Mouse (Mus musculus): Measurements from ENCODE around the gene Fhit. TPM values are rescaled to one million over a fixed set of nuclear protein-coding genes. Genes with fewer than 3 reads are reported as not detected.
"Not testable (repeated sequence)": the region's sequence is repeated elsewhere in the genome, so short reads cannot be mapped to it uniquely, and the experiment has no call there.

Gene Fhit
- total RNA-seq, 2 experiments from 2014 or later: 4.8 to 5.8 TPM

DNA sequence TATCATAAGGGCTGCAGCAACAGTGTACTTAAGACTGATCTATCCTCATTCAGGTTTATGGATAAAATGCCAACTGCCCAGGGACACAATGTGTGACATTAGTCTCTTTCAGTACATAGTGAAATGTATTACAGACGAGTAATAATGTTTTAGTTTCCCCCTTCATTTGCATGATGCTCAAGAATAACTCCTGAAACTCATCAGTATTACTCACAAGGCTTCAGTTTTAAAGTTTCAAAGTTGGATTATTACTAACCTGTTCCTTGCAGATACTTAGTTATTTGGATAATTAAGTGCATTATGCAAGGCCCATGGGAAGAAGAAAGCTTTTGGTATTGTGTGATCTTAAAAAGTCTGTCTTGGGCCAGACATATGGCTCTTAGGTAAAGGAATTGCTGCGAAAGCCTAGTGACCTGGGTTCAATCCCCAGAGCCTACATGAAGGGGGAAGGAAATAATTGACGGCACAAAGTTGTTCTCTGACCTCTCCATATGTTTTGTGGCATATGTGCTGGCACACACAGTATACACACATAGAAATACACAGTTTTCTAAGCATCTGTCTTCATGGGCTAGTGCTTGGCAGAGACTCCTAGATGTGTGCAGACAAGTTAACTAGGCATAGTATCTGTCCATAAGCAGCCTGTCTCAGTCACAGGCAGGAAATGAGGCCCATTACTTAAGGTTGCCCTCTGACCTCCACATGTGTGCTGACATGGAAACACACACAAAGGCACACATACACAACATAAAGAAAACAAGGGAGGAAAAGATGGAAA lies 287.1 kb downstream of the Fhit start:
- H3K27ac ChIP-seq: no peak overlapping the region
- DNase-seq (ENCODE audit: low spot score in 2 of 2): no peak
- no peak overlapping the region for H3K4me3 ChIP-seq
- no peak for TF ChIP-seq CTCF (conservative IDR thresholded peaks at IDR 0.05)

- no peak overlapping the region for H3K4me3 ChIP-seq
- no peak for DNase-seq (ENCODE audit: low spot score in 2 of 2)
- TF ChIP-seq CTCF (conservative IDR thresholded peaks at IDR 0.05): no peak
- H3K27ac ChIP-seq: no peak overlapping the region
Observed at GRCm38 (mm10) chr14:10857606-10858005, 304.2 kb downstream of the Fhit start.

DNA sequence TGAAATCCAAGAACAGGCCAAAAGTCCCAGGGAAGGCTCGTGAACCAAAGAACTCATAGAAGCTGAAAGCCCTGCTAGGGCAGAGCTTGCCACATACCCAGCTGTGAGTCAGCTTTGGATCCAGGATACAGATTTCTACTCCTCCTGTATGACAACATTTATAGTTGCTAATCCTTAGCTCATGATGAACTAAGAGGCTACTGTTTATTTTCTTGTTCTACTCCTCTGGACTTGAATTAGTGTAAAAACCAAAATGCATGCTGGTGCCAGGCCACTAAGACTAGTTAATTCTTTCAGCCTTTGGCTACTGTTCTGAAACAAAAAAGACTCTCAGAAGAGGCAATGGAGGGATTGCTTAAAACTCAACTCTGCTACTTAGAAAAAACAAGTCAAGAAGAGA lies 309.9 kb downstream of the Fhit start:
- DNase-seq (ENCODE audit: low spot score in 2 of 2): no peak
- no peak overlapping the region for H3K4me3 ChIP-seq
- TF ChIP-seq CTCF (conservative IDR thresholded peaks at IDR 0.05): no peak
- H3K27ac ChIP-seq: no peak overlapping the region

DNA sequence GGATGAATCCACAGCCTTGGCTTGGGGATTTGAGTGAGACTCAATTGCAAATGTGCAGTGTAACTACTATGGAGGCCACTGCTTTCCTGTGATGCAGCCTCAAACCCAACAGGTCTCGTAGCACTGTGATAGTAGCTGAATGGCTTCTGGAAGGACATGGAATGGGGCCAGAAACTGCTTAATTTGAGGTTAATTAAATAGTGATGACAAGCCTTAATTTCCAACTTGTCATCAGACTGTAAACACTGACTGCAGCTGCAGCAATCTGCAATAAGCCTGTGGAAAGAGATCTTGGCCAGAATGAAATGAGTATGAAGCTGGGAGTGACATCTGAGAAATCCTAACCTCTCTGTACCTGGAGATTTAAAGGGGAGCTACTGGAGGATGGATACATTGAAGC lies 325.8 kb downstream of the Fhit start:
- no peak overlapping the region for H3K4me3 ChIP-seq
- TF ChIP-seq CTCF (conservative IDR thresholded peaks at IDR 0.05): no peak
- no peak for DNase-seq (ENCODE audit: low spot score in 2 of 2)
- H3K27ac ChIP-seq: no peak overlapping the region

GRCm38 (mm10) chr14:10824819-10825218 lies 337.0 kb downstream of the Fhit start:
- H3K4me3 ChIP-seq: no peak overlapping the region

GRCm38 (mm10) chr14:10813551-10813950 lies 348.3 kb downstream of the Fhit start:
- Histone ChIP-seq H3K27ac (no peak overlapping the region), H3K4me3 (no peak overlapping the region)
- DNase-seq (ENCODE audit: low spot score in 2 of 2): no peak
- no peak for TF ChIP-seq CTCF (conservative IDR thresholded peaks at IDR 0.05)

More at GRCm38 (mm10) chr14:10824819-10825218, 337.0 kb downstream of the Fhit start:
- H3K27ac ChIP-seq: no peak overlapping the region
- no peak for TF ChIP-seq CTCF (conservative IDR thresholded peaks at IDR 0.05)
- DNase-seq (ENCODE audit: low spot score in 2 of 2): peak in 1 of 2 experiments; percentile 3

GRCm38 (mm10) chr14:10798489-10799180 lies 363.2 kb downstream of the Fhit start:
- peak; percentile 76 for TF ChIP-seq CTCF (conservative IDR thresholded peaks at IDR 0.05)
- DNase-seq (ENCODE audit: low spot score in 2 of 2): peak in 1 of 2 experiments; percentile 7
- no peak overlapping the region for H3K27ac ChIP-seq
- no peak overlapping the region for H3K4me3 ChIP-seq

GRCm38 (mm10) chr14:10797595-10797994 lies 364.2 kb downstream of the Fhit start:
- Histone ChIP-seq H3K4me3 (no peak overlapping the region), H3K27ac (no peak overlapping the region)
- TF ChIP-seq CTCF (conservative IDR thresholded peaks at IDR 0.05): no peak
- DNase-seq (ENCODE audit: low spot score in 2 of 2): no peak

- Histone ChIP-seq H3K4me3 (no peak overlapping the region), H3K27ac (no peak overlapping the region)
- DNase-seq (ENCODE audit: low spot score in 2 of 2): no peak
- no peak for TF ChIP-seq CTCF (conservative IDR thresholded peaks at IDR 0.05)
Observed at GRCm38 (mm10) chr14:10795498-10796075, 366.2 kb downstream of the Fhit start.

GRCm38 (mm10) chr14:10783929-10784328 lies 377.9 kb downstream of the Fhit start:
- no peak overlapping the region for H3K27ac ChIP-seq
- no peak for DNase-seq (ENCODE audit: low spot score in 2 of 2)
- no peak for TF ChIP-seq CTCF (conservative IDR thresholded peaks at IDR 0.05)
- no peak overlapping the region for H3K4me3 ChIP-seq

DNA sequence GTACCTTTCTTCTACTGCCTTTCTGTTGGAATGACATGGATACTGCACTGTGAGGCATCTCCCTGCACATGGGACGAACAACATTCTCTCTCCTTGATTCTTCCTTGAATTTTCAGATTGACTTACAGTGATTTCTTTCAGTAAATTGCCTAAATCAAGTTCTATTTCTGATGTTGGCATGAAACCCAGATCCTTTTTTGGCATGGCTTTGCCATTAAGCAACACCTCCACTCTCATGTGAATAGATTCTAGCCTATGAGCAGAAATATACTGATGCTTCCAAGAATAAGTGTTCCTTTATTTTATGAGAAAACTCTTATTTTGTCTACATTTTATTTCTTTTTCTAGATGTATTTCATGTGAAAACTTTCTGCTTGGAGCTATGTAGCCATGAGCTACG lies 383.1 kb downstream of the Fhit start:
- no peak overlapping the region for H3K4me3 ChIP-seq
- DNase-seq (ENCODE audit: low spot score in 2 of 2): no peak
- H3K27ac ChIP-seq: no peak overlapping the region
- TF ChIP-seq CTCF (conservative IDR thresholded peaks at IDR 0.05): no peak

DNA sequence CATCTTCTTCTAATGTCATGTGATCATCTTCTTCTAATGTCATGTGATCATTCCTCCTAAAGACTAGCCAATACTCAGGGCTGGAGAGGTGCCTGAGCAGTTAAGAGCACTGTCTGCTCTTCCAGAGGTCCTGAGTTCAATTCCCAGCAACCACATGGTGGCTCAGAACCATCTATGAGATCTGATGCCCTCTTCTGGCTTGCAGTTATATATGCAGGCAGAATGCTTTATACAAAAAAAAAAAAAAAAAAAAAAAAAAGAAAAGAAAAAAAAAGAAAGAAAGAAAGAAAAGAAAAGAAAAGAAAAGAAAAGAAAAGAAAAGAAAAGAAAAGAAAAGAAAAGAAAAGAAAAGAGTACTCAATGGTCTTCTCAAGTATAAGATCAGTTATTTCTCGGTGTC lies 407.0 kb downstream of the Fhit start:
- TF ChIP-seq CTCF (conservative IDR thresholded peaks at IDR 0.05): peak; percentile 33; the same call in 1 of the 2 replicates
- H3K4me3 ChIP-seq; DNase-seq (ENCODE audit: low spot score in 2 of 2); H3K27ac ChIP-seq: not testable (repeated sequence)

GRCm38 (mm10) chr14:10738076-10738475 lies 423.8 kb downstream of the Fhit start:
- DNase-seq (ENCODE audit: low spot score in 2 of 2): no peak
- TF ChIP-seq CTCF (conservative IDR thresholded peaks at IDR 0.05): no peak

More at GRCm38 (mm10) chr14:10738076-10738475, 423.8 kb downstream of the Fhit start:
- Histone ChIP-seq H3K4me3 (no peak overlapping the region), H3K27ac (no peak overlapping the region)

Data from layer of hippocampus, adult 2 months (tissue).